Comparison of ENCODE assay signal across 39 mouse cellular contexts in genomic region chr6:83575609-83576008, GRCm38 (mm10). TPM values are rescaled to one million over a fixed set of nuclear protein-coding genes. Genes with fewer than 3 reads are reported as not detected.
"Had no signal": no experiment of that assay in that cellular context is flagged by ENCODE, and none has a peak within 500 bp of the region (broad histone marks: within the 10 kb centered on the region; RNA-seq: fewer than 3 reads in every experiment).

No protein-coding gene starts in this region.

- ATAC-seq: hindbrain, embryonic 16.5 days; hindbrain, postnatal 0 days; inflammation-experienced regulatory T-cells, adult 6 months; intestine, embryonic 15.5 days; intestine, embryonic 16.5 days; intestine, postnatal 0 days had no signal

- H3K27me3 ChIP-seq: intestine, embryonic 15.5 days had no signal

- H3K9me3 ChIP-seq: heart, embryonic 10.5 days; heart, embryonic 12.5 days; heart, embryonic 13.5 days; heart, embryonic 15.5 days; hindbrain, embryonic 10.5 days; hindbrain, embryonic 12.5 days; hindbrain, embryonic 13.5 days; hindbrain, embryonic 15.5 days; intestine, embryonic 15.5 days; kidney, embryonic 15.5 days had no signal

- H3K27ac ChIP-seq: heart, embryonic 10.5 days; heart, embryonic 13.5 days; heart, embryonic 15.5 days; hindbrain, embryonic 10.5 days; hindbrain, embryonic 12.5 days; hindbrain, embryonic 13.5 days; hindbrain, embryonic 14.5 days; hindbrain, embryonic 15.5 days; hindbrain, postnatal 0 days; intestine, embryonic 15.5 days; kidney, embryonic 15.5 days; kidney, postnatal 0 days; layer of hippocampus, adult 2 months had no signal

- H3K4me2 ChIP-seq: heart, embryonic 11.5 days; heart, embryonic 12.5 days; heart, embryonic 13.5 days; heart, embryonic 15.5 days; hindbrain, embryonic 12.5 days; hindbrain, embryonic 13.5 days; hindbrain, embryonic 14.5 days; hindbrain, embryonic 15.5 days; intestine, embryonic 15.5 days; kidney, embryonic 15.5 days had no signal

- H3K36me3 ChIP-seq: heart, embryonic 10.5 days; heart, embryonic 12.5 days; heart, embryonic 13.5 days; heart, embryonic 15.5 days; hindbrain, embryonic 10.5 days; hindbrain, embryonic 12.5 days; hindbrain, embryonic 13.5 days; hindbrain, embryonic 15.5 days; intestine, embryonic 15.5 days; kidney, embryonic 15.5 days had no signal

- H3K4me3 ChIP-seq: heart, embryonic 10.5 days; heart, embryonic 12.5 days; heart, embryonic 13.5 days; heart, embryonic 15.5 days; hindbrain, embryonic 10.5 days; hindbrain, embryonic 12.5 days; hindbrain, embryonic 13.5 days; hindbrain, embryonic 15.5 days; intestine, embryonic 15.5 days; kidney, embryonic 15.5 days; layer of hippocampus, adult 2 months had no signal

- H3K9ac ChIP-seq: heart, embryonic 12.5 days; heart, embryonic 13.5 days; heart, embryonic 15.5 days; hindbrain, embryonic 12.5 days; hindbrain, embryonic 13.5 days; hindbrain, embryonic 14.5 days; hindbrain, embryonic 15.5 days; intestine, embryonic 15.5 days; kidney, embryonic 15.5 days had no signal

- DNase-seq: heart, postnatal 10 days; heart, postnatal 14 days; heart, postnatal 36 days; heart, postnatal 4 days; kidney, adult 11 months; kidney, adult 18-20 months; kidney, adult 2 months; kidney, adult 8-10 months; kidney, adult 9 months; kidney, postnatal 10 days; kidney, postnatal 14 days; kidney, postnatal 25 days; kidney, postnatal 36 days; kidney, postnatal 4 days; layer of hippocampus, adult 9-11 months; layer of hippocampus, postnatal 36 days had no signal

RNA-seq across cellular contexts. Expression of gene Actg2, which starts 39.5 kb away (rescaled TPM):
- total RNA-seq: hematopoietic stem cell, adult 5-6 weeks; layer of hippocampus, adult 18-20 months; layer of hippocampus, adult 2 months; layer of hippocampus, adult 8-10 months; layer of hippocampus, postnatal 25 days; layer of hippocampus, postnatal 36 days had no signal
